Mouse (Mus musculus): ENCODE data around the gene Chuk.
A peak's percentile ranks its signal among the peaks of the same experiment; 100 is the strongest.
"Not testable (repeated sequence)": the region's sequence is repeated elsewhere in the genome, so short reads cannot be mapped to it uniquely, and the experiment has no call there.

The Chuk gene

GRCm38 (mm10) chr19:44106831-44107660 lies at the start of gene Chuk:
Gene Chuk, minus strand, starts transcription at chr19:44107480.
- peak; percentile 92 for DNase-seq (ENCODE audit: inconsistent ontology term)

GRCm38 (mm10) chr19:44157005-44157404 lies 49.7 kb upstream of the Chuk start:
- DNase-seq (ENCODE audit: inconsistent ontology term) = no peak

GRCm38 (mm10) chr19:44153781-44154180 lies 46.5 kb upstream of the Chuk start:
- no peak for DNase-seq (ENCODE audit: inconsistent ontology term)

DNA sequence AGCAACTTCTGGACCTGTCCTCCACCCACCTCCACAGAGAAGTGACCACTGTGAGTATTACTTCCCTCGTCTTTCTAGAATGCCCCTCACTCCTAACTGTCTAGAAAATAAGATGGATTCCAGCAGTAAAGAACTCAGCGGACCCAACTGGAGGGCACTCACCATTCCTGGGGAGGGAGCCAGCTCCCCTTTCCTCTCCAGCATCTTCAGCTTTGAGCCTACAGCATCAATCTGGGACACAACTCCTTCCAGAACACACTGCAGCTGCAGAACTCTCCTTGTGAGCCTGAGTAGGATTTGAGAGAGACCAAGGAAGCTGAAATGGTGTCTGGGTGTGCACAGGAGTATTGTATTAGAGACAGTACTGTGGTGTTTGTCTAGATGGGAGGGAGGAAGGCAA lies 41.7 kb upstream of the Chuk start:
- DNase-seq (ENCODE audit: inconsistent ontology term) = no peak

- DNase-seq (ENCODE audit: inconsistent ontology term) = no peak
Measured at GRCm38 (mm10) chr19:44148345-44148744, 41.1 kb upstream of the Chuk start.

- no peak for DNase-seq (ENCODE audit: inconsistent ontology term)
Measured at GRCm38 (mm10) chr19:44146951-44147350, 39.7 kb upstream of the Chuk start.

- no peak for DNase-seq (ENCODE audit: inconsistent ontology term)
Measured at GRCm38 (mm10) chr19:44146568-44146879, 39.2 kb upstream of the Chuk start.

DNA sequence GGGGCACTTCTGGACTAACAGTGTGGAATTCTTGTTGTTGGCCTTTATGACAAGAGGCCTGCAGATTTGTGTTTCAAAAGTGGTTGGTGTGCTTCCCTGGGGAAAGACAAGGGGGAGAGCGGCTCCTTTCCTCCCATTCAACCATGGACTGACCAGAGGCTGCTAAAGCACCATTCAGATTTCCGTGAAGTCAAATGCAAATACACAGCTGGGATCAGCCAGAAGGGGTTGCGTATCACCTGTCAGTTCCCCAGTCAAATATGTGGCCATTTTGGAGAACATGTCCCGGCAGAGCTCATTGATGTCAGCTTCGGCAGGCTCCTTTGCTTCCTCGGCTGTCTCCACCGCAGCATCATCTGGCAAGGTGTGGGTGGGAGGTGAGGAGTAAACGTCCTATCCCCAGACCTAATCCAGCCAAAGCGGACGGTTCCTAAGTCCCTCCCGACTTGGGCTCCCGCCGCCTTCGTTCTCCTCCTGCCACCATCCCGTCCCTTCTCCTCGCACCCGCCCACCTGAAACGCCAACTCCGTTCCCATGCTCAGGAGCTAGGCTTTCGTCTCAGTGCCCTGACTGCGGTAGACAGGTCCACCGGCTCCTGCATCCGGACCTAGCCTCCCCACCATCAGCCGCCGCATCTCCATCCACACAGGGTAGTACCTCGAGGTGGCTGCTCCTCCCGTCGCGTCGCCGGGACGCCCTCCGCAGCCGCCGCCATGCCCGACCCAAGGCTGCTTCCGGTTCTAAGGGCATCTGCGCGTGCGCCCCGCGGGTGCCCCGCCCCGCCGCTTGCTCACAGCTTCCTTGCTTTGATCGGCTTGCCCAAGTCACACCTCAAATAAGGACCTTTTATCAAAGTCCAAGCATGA lies 38.7 kb upstream of the Chuk start, which contains the start of gene Bloc1s2:
Gene Bloc1s2, minus strand, starts transcription at position 745 of the 866 bp plus-strand sequence.
- DNase-seq (ENCODE audit: inconsistent ontology term) = peak; percentile 86

GRCm38 (mm10) chr19:44144366-44144765 lies 37.1 kb upstream of the Chuk start:
- DNase-seq (ENCODE audit: inconsistent ontology term) = no peak

- peak; percentile 18 for DNase-seq (ENCODE audit: inconsistent ontology term)
Measured at GRCm38 (mm10) chr19:44135960-44136485, 28.7 kb upstream of the Chuk start.

- DNase-seq (ENCODE audit: inconsistent ontology term) = peak; percentile 87
Measured at GRCm38 (mm10) chr19:44135072-44135959, 28.0 kb upstream of the Chuk start, which contains the start of gene Cwf19l1. Gene Cwf19l1, minus strand, starts transcription at chr19:44135876.

GRCm38 (mm10) chr19:44132917-44133316 lies 25.6 kb upstream of the Chuk start:
- DNase-seq (ENCODE audit: inconsistent ontology term) = no peak

- DNase-seq (ENCODE audit: inconsistent ontology term) = no peak
Measured at GRCm38 (mm10) chr19:44128560-44128959, 21.3 kb upstream of the Chuk start.

GRCm38 (mm10) chr19:44127729-44128497 lies 20.6 kb upstream of the Chuk start:
- DNase-seq (ENCODE audit: inconsistent ontology term) = no peak

DNA sequence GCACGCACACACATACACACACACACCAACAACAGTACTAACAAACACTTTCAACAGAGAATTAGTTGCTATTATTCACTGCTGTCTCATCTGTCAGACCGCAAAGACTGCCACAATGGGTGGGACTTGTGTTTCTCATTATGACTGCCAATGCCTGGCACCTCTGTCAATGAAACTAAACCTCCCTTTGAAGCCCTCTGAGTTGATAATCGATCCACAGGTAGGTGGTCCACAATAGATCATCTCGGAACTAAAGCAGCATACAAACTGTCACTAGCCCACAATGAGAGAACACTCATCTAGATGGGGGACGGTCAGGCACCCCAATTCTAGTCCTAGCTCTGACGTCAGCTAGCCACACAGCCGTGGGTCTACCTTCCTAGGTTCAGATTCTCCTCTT lies 13.9 kb upstream of the Chuk start:
- no peak for DNase-seq (ENCODE audit: inconsistent ontology term)

GRCm38 (mm10) chr19:44120686-44121085 lies 13.4 kb upstream of the Chuk start:
- not testable (repeated sequence) for DNase-seq (ENCODE audit: inconsistent ontology term)

DNA sequence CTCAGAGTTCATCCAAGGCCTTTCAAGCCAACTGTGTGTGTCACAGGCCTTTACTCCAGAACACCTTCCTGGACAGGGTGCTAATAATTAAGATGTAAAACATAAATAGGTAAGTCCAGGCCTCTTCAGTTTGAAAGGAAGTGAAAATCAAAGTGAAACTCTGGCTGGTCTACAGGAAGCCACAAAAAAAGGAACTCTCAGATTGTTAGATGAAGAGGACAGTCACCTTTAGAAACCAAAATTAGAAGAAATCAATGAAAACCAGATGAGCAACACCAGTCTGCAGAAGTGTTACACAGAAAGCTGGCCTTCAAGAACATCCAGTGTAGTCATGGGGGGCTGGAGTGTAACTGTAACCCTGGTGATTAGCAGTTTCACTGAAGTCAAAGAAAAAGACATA lies 10.5 kb upstream of the Chuk start:
- DNase-seq (ENCODE audit: inconsistent ontology term) = no peak

DNA sequence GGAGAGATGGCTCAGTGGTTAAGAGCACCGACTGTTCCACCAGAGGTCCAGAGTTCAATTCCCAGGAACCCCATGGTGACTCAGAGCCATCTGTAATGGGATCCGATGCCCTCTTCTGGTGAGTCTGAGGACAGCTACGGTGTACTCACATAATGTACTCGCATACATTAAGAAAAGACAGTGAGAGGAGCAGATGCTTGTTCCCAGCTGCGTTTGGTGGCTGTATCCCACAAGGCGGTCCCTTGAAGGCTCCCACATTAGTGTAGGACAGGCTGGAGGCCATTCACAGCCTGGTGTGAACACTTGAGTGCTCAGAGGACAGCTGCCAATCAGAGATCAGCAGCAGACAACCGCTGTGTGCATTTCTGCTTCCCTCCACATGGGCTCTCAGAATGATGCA lies 4.4 kb upstream of the Chuk start:
- no peak for DNase-seq (ENCODE audit: inconsistent ontology term)

DNA sequence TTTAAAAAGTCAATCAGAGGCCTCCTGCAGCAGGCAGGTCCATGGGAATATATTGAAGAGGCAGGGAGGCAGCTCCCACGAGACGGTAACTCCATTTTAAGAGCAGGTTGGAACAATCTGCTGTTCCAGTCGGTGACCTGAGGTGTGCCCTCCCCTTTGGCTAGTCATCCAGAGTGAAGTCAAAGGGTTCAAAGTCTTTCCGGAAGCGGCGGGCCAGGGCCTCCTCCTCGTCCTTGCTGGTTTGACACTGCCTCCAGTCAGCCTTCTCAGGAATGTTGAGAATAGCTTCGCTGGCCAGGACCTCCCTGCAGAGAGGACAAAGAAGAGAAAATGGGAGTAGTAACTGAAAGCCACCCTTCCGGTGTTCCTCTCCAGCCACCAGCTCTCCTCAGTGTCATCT lies 3.1 kb upstream of the Chuk start:
- no peak for DNase-seq (ENCODE audit: inconsistent ontology term)

DNA sequence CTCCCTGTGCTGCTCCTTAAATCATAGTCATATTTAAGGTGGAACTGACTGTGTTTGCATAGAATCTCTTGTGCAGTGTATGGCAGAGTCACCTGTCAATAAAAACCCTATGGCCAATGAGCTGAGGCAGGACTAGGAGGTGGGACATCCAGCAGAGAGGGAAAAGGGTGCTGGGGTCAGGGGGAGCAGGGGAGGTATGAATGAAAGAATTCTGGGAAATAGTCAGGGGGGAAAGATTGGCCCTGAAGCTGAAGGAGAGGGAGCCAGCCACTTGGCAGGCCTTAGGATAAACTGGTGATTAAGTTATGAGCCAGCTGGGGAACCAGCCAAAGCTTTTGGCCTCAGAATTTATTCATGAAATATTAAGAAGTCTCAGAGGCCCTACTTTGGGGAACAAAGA lies 1.7 kb upstream of the Chuk start:
- DNase-seq (ENCODE audit: inconsistent ontology term) = peak; percentile 60
